Mouse (Mus musculus): ENCODE data around the gene Faah. TPM values are rescaled to one million over a fixed set of nuclear protein-coding genes. Genes with fewer than 3 reads are reported as not detected.

The Faah gene
- polyA plus RNA-seq, 1 experiment from 2014 or later, result 2.4 TPM

DNA sequence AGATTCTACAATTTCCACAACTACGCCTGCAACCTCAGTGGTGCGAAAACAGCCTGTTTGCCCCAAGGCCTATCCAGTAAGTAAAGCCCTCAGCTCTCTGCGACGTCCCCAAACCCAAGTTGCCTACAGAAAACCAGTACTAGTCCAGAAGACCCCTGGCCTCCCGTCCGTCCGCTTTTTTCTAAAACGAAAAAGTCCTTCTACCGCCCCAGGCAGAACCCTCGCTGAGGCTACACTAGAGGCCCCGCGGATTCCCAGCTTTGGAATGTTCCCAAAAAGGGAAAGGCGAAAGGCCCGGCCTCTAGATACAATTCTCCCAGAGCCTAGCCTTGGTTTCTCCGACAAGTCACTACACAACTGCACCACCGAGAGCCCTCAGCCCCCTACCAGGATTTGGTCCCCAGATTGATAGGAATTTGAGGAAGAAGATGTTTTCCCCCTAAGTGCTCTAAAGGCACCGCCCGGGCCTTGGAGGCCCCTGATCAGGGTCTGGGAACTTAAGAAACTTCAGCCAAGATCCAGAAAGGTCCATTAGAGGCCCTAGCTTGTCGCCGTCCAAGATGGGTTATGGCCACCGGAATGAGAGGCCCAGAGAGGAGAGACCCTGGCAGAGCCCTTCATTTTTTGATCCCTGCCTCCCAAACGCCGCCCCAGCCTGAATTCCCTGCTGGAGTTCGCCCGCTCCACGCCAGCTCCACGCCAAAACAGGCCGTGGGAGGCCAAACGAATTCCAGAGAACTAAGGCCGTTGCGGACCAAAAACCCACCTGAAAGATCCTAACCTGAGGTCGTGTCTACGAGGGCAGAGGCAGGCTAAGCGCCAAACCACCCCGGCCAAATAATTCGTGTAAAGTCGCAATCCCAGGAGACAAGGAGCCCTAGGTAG, 79.2 kb downstream of the Faah start:
- Histone ChIP-seq H3K4me3 (peak overlapping the region; percentile 63), H3K36me3 (replicated peaks) (no peaks in the 10 kb centered on the region), H3K27ac (replicated peaks) (no peak overlapping the region), H3K27me3 (replicated peaks; ENCODE audit: low read depth, poor library complexity, severe bottlenecking) (peaks cover 100% of the 10 kb centered on the region), H3K4me1 (peaks cover 51% of the 10 kb centered on the region), H3K9me3 (no peaks in the 10 kb centered on the region)
- DNase-seq (ENCODE audit: low spot score), result peak; percentile 67
- WGBS, result 1% methylated on average over 37 of the region's 37 CpGs

DNA sequence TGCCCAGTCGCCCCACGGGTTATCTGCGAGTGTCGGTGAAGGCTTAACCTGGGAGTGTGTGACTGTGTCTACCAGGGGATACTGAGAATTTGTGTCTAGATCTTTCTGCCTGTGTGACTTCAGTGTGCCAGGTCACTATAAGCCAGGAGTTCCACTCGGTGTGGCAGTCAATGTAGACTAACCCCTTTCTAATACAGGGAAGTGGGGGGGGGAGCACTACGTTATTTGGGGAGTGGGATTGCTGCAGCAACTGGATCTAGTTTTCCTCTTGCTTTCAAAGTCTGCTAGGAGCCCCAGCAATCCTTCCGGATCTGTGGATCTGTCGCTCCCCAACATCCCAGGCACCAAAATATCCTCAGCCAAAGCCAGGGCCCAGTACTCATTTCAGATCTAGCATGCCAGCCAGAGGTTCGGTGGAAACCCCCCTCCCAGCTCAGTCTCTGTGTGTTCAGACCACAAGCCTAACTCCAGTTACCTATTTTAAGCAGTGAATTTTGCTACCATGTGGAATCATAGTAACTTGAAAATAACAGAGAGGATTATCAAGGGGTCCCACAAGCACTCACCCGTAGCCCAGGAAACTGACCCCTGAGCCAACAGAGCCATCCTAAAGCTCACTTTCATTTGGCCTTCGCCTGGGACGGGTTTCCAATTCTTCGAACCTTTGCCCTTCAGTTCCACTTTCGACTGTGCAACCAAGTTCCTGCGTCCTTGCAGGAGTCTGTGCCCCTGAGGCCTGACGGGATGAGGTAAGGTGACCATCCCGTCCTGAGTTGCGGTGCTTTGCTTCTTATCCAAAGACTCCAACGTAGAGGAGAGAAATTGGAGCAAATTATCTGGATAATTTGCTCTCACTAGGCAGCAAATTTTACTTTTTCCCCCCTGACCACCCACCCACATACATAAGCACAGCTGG, 80.4 kb downstream of the Faah start:
- H3K27me3 ChIP-seq (replicated peaks; ENCODE audit: low read depth, poor library complexity, severe bottlenecking), result peaks cover 100% of the 10 kb centered on the region
- peak overlapping the region; percentile 63; the same call in 1 of the 2 replicates for H3K4me3 ChIP-seq
- H3K4me1 ChIP-seq, result peaks cover 50% of the 10 kb centered on the region
- H3K36me3 ChIP-seq (replicated peaks), result no peaks in the 10 kb centered on the region
- no peaks in the 10 kb centered on the region for H3K9me3 ChIP-seq
- WGBS, result 1% methylated on average over 19 of the region's 19 CpGs
- peak; percentile 48 for DNase-seq (ENCODE audit: low spot score)
- H3K27ac ChIP-seq (replicated peaks), result no peak overlapping the region

DNA sequence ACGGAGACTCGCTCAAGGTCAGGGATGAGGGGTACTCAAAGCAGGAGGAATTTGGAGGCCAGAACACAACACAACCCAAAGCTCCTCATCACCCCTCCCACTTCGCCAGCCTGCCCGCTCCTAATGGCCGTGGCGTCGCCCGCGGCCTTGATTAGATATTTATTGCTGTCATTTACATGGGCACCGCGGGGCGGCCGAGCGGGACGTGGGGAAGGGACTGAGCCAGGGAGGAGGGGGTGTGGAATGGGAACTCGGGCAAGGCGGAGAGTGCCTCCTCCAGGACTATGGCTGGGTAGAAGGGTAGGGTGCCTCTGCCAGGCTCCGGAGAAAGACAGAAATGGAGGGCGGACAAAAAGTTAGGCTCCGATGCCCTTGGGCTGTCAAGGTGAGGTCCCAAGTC, 81.1 kb downstream of the Faah start:
- peaks cover 100% of the 10 kb centered on the region for H3K27me3 ChIP-seq (replicated peaks; ENCODE audit: low read depth, poor library complexity, severe bottlenecking)
- peaks cover 50% of the 10 kb centered on the region for H3K4me1 ChIP-seq
- peak overlapping the region; percentile 35 for H3K4me3 ChIP-seq
- DNase-seq (ENCODE audit: low spot score), result peak; percentile 60
- no peak overlapping the region for H3K27ac ChIP-seq (replicated peaks)
- 1% methylated on average over 20 of the region's 20 CpGs for WGBS
- no peaks in the 10 kb centered on the region for H3K36me3 ChIP-seq (replicated peaks)
- H3K9me3 ChIP-seq, result no peaks in the 10 kb centered on the region

DNA sequence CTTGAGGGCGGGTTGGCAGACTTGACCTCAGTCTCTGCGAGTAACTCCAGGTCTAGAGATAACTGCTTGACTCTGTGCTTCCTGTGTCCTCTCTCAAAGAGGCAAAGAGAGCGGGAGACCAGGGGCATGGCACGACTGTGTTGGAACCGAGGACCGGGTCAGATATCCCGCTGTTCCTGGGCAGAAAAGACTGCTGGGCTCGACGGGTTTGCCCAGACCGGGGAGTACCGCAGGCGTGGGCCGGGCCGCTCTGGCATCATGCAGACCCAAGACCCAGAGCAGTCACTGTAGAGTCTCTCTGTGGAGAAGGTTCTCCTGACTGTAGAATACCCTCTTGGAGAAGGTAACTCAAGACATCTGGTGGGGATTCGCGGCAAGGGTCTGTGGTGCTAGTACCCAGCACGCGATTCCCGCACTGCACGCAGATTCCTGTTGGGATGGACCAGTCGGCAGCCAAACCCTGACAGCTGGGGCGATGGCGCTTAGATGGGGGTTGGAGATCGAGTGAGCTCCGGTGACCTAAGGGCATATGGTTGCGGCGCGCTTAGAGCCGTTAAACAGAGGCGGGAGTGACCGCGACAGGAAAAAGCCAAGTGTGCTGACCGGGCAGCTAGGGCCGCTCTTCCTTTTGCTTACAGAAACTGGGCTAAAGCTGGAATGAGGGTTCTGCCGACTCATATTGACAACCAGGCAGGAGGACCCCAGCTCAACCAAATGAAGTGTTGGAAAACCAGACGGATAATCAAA, 81.7 kb downstream of the Faah start:
- Histone ChIP-seq H3K9me3 (no peaks in the 10 kb centered on the region), H3K36me3 (replicated peaks) (no peaks in the 10 kb centered on the region), H3K4me1 (peaks cover 50% of the 10 kb centered on the region), H3K27ac (replicated peaks) (no peak overlapping the region), H3K27me3 (replicated peaks; ENCODE audit: low read depth, poor library complexity, severe bottlenecking) (peaks cover 100% of the 10 kb centered on the region), H3K4me3 (peak overlapping the region; percentile 35)
- WGBS, result under 1% methylated on average over 36 of the region's 36 CpGs
- DNase-seq (ENCODE audit: low spot score), result peak; percentile 70

DNA sequence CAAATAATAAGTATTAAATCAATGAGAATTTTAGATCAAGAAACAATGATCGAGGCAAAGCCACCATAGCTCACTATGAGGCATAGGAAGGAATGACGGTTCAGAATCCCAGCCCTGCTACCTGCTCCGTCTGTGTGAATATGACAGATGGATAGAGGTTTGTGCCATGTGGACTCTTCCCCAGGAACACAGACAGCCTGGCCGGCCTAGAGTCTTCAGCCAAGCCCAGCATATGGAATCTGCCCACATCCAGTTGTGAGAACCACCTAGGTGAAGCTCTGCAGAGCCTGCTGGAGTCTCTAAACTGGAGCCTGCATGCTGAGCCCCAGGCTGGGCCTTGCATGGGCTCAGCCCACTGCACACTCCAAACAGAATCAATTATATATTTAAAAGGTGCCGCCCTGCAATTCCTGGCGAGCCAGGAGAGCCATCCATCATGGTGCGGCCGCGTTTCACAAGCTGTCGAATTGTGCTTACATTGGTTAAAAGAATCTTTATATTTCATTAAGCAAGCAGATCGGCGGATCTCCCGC, 86.1 kb downstream of the Faah start:
- H3K9me3 ChIP-seq, result no peaks in the 10 kb centered on the region
- H3K27me3 ChIP-seq (replicated peaks; ENCODE audit: low read depth, poor library complexity, severe bottlenecking), result peaks cover 95% of the 10 kb centered on the region
- no peak for DNase-seq (ENCODE audit: low spot score)
- H3K4me1 ChIP-seq, result peaks cover 19% of the 10 kb centered on the region
- H3K36me3 ChIP-seq (replicated peaks), result no peaks in the 10 kb centered on the region
- no peak overlapping the region for H3K27ac ChIP-seq (replicated peaks)
- 64% methylated on average over 13 of the region's 13 CpGs for WGBS
- H3K4me3 ChIP-seq, result no peak overlapping the region

DNA sequence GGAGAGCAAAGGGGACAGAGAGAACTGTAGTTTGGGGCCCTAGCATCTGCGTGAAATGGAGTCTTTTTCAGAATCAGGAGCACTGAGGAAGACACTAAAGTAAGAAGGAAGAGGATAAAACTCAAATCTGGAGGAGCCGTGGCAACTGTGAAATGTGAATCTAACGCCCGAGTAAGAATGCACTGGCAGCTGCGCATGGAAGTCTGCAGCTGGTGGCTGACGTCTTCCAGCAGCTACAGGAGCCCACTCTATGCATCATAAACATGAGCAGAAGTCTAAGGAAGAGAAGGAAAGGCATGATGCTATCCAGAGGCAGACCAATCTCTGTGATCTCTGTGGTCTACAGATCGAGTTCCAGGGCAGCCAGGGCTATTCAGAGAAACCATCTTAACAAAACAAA, 90.1 kb downstream of the Faah start:
- 69% methylated on average over 7 of the region's 7 CpGs for WGBS
- Histone ChIP-seq H3K4me1 (no peaks in the 10 kb centered on the region), H3K27me3 (replicated peaks; ENCODE audit: low read depth, poor library complexity, severe bottlenecking) (peaks cover 80% of the 10 kb centered on the region), H3K9me3 (no peaks in the 10 kb centered on the region), H3K4me3 (no peak overlapping the region), H3K27ac (replicated peaks) (no peak overlapping the region), H3K36me3 (replicated peaks) (no peaks in the 10 kb centered on the region)
- DNase-seq (ENCODE audit: low spot score), result no peak

DNA sequence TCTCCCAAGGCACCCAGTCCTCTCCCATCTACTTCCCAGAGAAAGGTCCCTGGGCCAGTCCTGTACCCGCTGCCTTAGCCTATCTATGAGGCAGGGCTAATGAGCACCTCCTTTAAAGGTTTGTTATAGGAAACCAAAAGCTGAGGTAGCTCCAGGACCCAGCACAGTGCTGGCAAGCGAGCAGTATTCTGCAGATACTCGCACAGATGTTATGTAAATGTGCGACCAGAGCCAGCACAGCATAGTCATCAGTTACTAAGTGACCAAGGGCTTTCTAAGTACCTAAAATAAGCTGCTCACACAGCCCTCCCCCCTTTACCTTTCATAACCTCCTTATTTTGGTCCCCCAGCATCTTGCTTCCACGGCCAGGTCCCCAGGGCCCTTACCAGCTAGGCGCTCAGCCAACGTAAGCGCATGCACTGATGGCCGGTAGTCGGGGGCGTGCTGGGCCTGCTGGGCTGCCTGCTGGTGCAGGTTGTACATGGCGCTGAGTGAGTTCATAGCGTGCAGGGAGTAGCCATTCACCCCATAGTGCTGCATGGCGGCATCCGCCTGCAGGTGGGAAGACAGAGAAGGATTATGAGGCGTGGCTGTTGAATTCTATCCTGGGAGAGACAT, 94.4 kb downstream of the Faah start:
- Histone ChIP-seq H3K4me1 (no peaks in the 10 kb centered on the region), H3K27ac (replicated peaks) (no peak overlapping the region), H3K36me3 (replicated peaks) (no peaks in the 10 kb centered on the region), H3K9me3 (no peaks in the 10 kb centered on the region), H3K27me3 (replicated peaks; ENCODE audit: low read depth, poor library complexity, severe bottlenecking) (peaks cover 77% of the 10 kb centered on the region), H3K4me3 (no peak overlapping the region)
- no peak for DNase-seq (ENCODE audit: low spot score)
- WGBS, result 81% methylated on average over 16 of the region's 16 CpGs

DNA sequence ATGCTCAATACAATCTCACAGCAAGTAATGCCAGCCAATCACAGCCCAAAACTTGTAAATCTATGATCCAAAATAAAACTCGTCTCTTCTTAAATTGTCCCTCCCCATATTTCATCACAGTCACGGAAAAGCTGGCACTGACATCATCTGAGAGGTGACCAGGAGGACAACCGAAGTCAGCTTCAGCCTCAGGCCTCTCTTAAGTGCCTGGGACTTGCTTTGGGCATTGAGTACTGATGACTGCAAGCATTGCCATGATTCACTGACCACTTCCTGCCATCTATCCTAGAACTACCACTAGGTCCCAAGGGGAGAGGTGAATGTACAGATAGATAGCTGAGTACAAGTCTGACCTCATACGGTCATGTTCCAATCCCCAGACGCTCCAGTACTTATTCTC, 95.0 kb downstream of the Faah start:
- 0 out of 2 replicates have a peak, but pooled peaks cover 4% of the 10 kb centered on the region for H3K4me1 ChIP-seq
- 93% methylated on average over 5 of the region's 5 CpGs for WGBS
- H3K4me3 ChIP-seq, result no peak overlapping the region
- no peak overlapping the region for H3K27ac ChIP-seq (replicated peaks)
- H3K36me3 ChIP-seq (replicated peaks), result no peaks in the 10 kb centered on the region
- H3K27me3 ChIP-seq (replicated peaks; ENCODE audit: low read depth, poor library complexity, severe bottlenecking), result peaks cover 77% of the 10 kb centered on the region
- no peak for DNase-seq (ENCODE audit: low spot score)
- no peaks in the 10 kb centered on the region for H3K9me3 ChIP-seq

DNA sequence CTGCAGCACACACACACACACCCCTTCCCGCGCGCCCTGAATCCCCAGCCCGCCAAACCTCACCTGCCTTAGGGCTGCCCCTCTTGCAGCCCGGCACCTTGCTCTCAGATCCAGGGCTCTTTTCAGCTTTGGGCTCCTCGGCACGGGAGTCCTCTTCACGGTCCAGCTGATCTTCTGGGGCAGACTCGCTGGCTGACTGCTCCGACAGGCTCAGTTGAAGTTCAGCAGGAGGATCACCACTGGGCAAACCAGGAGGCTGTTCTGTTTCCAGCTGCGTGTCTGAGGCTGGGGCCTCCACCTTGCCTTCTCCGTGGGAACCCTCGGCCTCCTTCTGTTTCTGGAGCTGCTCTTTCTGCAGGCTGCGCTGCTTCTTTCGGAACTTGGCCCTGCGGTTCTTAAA, 97.8 kb downstream of the Faah start:
- H3K36me3 ChIP-seq (replicated peaks), result no peaks in the 10 kb centered on the region
- 81% methylated on average over 16 of the region's 16 CpGs for WGBS

More for the DNA sequence above, 97.8 kb downstream of the Faah start:
- no peak overlapping the region for H3K4me3 ChIP-seq
- H3K27me3 ChIP-seq (replicated peaks; ENCODE audit: low read depth, poor library complexity, severe bottlenecking), result peaks cover 94% of the 10 kb centered on the region
- H3K9me3 ChIP-seq, result no peaks in the 10 kb centered on the region
- 0 out of 2 replicates have a peak, but pooled peaks cover 4% of the 10 kb centered on the region for H3K4me1 ChIP-seq
- H3K27ac ChIP-seq (replicated peaks), result no peak overlapping the region
- no peak for DNase-seq (ENCODE audit: low spot score)
